Mouse (Mus musculus) MEL (cell line): ENCODE measurements around the gene Hoxc4. TPM values are rescaled to one million over a fixed set of nuclear protein-coding genes. Genes with fewer than 3 reads are reported as not detected.

ENCODE experiments used
- DNase-seq: peaks from one replicate; pipeline ENCODE4 v3.0.0; 2011; ENCODE audit warnings: low read depth, low spot score
- H3K27ac ChIP-seq: 2 replicates; pipeline ENCODE4 v1.5.1; 2012; ENCODE audit warnings: low read depth, mild to moderate bottlenecking, control low read depth, low read length, moderate library complexity; ENCODE audit not compliant: control insufficient read depth
- H3K27me3 ChIP-seq, 2 experiments: fragments of 150-350 bp in 1 of 2; sonication (generic) in 1 of 2; 2 replicates each; pipeline ENCODE4 v1.6.1; 2012; ENCODE audit warnings: low read length in 2 of 2, mild to moderate bottlenecking in 2 of 2, improper control_type of control experiment in 1 of 2, moderate library complexity in 1 of 2; ENCODE audit not compliant: insufficient read depth in 2 of 2, control insufficient read depth in 1 of 2
- H3K36me3 ChIP-seq, 2 experiments: 2 replicates each; pipeline ENCODE4 v1.6.1; 2012 to 2014; ENCODE audit warnings: low read length in 2 of 2, improper control_type of control experiment in 1 of 2, inconsistent platforms in 1 of 2, mild to moderate bottlenecking in 1 of 2; ENCODE audit not compliant: insufficient read depth in 2 of 2, control insufficient read depth in 1 of 2
- H3K4me1 ChIP-seq, 2 experiments: fragments of 150-350 bp in 1 of 2; sonication (generic) in 1 of 2; 2 replicates each; pipeline ENCODE4 v1.6.1; 2012; ENCODE audit warnings: low read length in 2 of 2, improper control_type of control experiment in 1 of 2, mild to moderate bottlenecking in 1 of 2; ENCODE audit not compliant: insufficient read depth in 2 of 2, control insufficient read depth in 1 of 2
- H3K4me3 ChIP-seq, 2 experiments: fragments of 150-350 bp in 1 of 2; sonication (generic) in 1 of 2; 2 replicates each; pipeline ENCODE4 v1.5.1; 2012; ENCODE audit warnings: low read depth in 2 of 2, low read length in 2 of 2, mild to moderate bottlenecking in 2 of 2, moderate library complexity in 2 of 2, control low read depth in 1 of 2, improper control_type of control experiment in 1 of 2; ENCODE audit not compliant: control insufficient read depth in 1 of 2, insufficient read depth in 1 of 2
- H3K79me2 ChIP-seq: 2 replicates; pipeline ENCODE4 v1.6.1; 2012; ENCODE audit warnings: mild to moderate bottlenecking, low read length, moderate library complexity; ENCODE audit not compliant: control insufficient read depth, poor library complexity, insufficient read depth
- H3K9ac ChIP-seq: 2 replicates; pipeline ENCODE4 v1.6.1; 2012; ENCODE audit warnings: low read depth, mild to moderate bottlenecking, control low read depth, low read length, moderate library complexity; ENCODE audit not compliant: control insufficient read depth, poor library complexity, severe bottlenecking
- H3K9me3 ChIP-seq: fragments of 150-350 bp; sonication (generic); replicated peaks from 2 replicates; pipeline ENCODE4 v1.6.1; 2012; ENCODE audit warnings: mild to moderate bottlenecking, low read length, improper control_type of control experiment, moderate library complexity; ENCODE audit not compliant: insufficient read depth
- BHLHE40 ChIP-seq: IDR thresholded peaks from 2 replicates; pipeline ENCODE4 v1.6.1; 2012; ENCODE audit warnings: low read depth, mild to moderate bottlenecking, inconsistent platforms, low read length, improper control_type of control experiment, borderline replicate concordance
- CHD1 ChIP-seq: IDR thresholded peaks from 2 replicates; pipeline ENCODE4 v1.6.1; 2012; ENCODE audit warnings: low read depth, mild to moderate bottlenecking, inconsistent platforms, low read length, improper control_type of control experiment
- CHD2 ChIP-seq: IDR thresholded peaks from 2 replicates; pipeline ENCODE4 v1.6.1; 2011; ENCODE audit warnings: low read length, improper control_type of control experiment
- CTCF ChIP-seq, 3 experiments: IDR thresholded peaks in 2 of 3; conservative IDR thresholded peaks in 1 of 3; 2 replicates each; pipeline ENCODE4 v1.5.1; 2011 to 2012; ENCODE audit warnings: low read length in 3 of 3, low read depth in 2 of 3, mild to moderate bottlenecking in 2 of 3, improper control_type of control experiment in 1 of 3, inconsistent platforms in 1 of 3, mixed read lengths in 1 of 3, moderate library complexity in 1 of 3; ENCODE audit not compliant: control insufficient read depth in 1 of 3, insufficient read depth in 1 of 3, poor library complexity in 1 of 3, severe bottlenecking in 1 of 3
- E2F4 ChIP-seq: IDR thresholded peaks from 2 replicates; pipeline ENCODE4 v1.6.1; 2011; ENCODE audit warnings: low read depth, low read length, improper control_type of control experiment, borderline replicate concordance
- ELF1 ChIP-seq: IDR thresholded peaks from 2 replicates; pipeline ENCODE4 v1.6.1; 2014; ENCODE audit warnings: low read depth, mild to moderate bottlenecking, inconsistent platforms, low read length, improper control_type of control experiment, moderate library complexity
- EP300 ChIP-seq, 2 experiments: IDR thresholded peaks; 2 replicates each; pipeline ENCODE4 v1.6.1; 2011; ENCODE audit warnings: improper control_type of control experiment in 2 of 2, low read length in 2 of 2, low read depth in 1 of 2, mild to moderate bottlenecking in 1 of 2
- ETS1 ChIP-seq: IDR thresholded peaks from 2 replicates; pipeline ENCODE4 v1.6.1; 2012; ENCODE audit warnings: low read depth, mild to moderate bottlenecking, inconsistent platforms, low read length, improper control_type of control experiment, moderate library complexity
- GABPA ChIP-seq: IDR thresholded peaks from 2 replicates; pipeline ENCODE4 v1.6.1; 2012; ENCODE audit warnings: low read depth, mild to moderate bottlenecking, inconsistent platforms, low read length, improper control_type of control experiment, moderate library complexity
- GATA1 ChIP-seq: IDR thresholded peaks from 2 replicates; pipeline ENCODE4 v1.6.1; 2011; ENCODE audit warnings: low read depth, low read length, improper control_type of control experiment
- JUND ChIP-seq: IDR thresholded peaks from 2 replicates; pipeline ENCODE4 v1.6.1; 2011; ENCODE audit warnings: low read depth, mild to moderate bottlenecking, improper control_type of control experiment, low read length
- KAT2A ChIP-seq: conservative IDR thresholded peaks from 2 replicates; pipeline ENCODE4 v1.6.1; 2012; ENCODE audit warnings: low read depth, low read length, improper control_type of control experiment, inconsistent platforms
- MAFK ChIP-seq: IDR thresholded peaks from 2 replicates; pipeline ENCODE4 v1.6.1; 2011; ENCODE audit warnings: low read depth, mild to moderate bottlenecking, low read length, improper control_type of control experiment, borderline replicate concordance
- MAZ ChIP-seq: IDR thresholded peaks from 2 replicates; pipeline ENCODE4 v1.6.1; 2012; ENCODE audit warnings: low read depth, mild to moderate bottlenecking, inconsistent platforms, low read length, improper control_type of control experiment
- MEF2A ChIP-seq: IDR thresholded peaks from 2 replicates; pipeline ENCODE4 v1.6.1; 2014; ENCODE audit warnings: low read depth, mild to moderate bottlenecking, inconsistent platforms, low read length, improper control_type of control experiment; ENCODE audit not compliant: poor library complexity, insufficient replicate concordance, severe bottlenecking; ENCODE audit errors: extremely low read depth
- MXI1 ChIP-seq: IDR thresholded peaks from 2 replicates; pipeline ENCODE4 v1.6.1; 2011; ENCODE audit warnings: mild to moderate bottlenecking, low read depth, low read length, improper control_type of control experiment
- MYB ChIP-seq: IDR thresholded peaks from 2 replicates; pipeline ENCODE4 v1.6.1; 2011; ENCODE audit warnings: mild to moderate bottlenecking, low read depth, low read length, improper control_type of control experiment
- MYC ChIP-seq: IDR thresholded peaks from 2 replicates; pipeline ENCODE4 v1.6.1; 2011; ENCODE audit warnings: low read depth, mild to moderate bottlenecking, low read length, improper control_type of control experiment, moderate library complexity
- NELFE ChIP-seq: IDR thresholded peaks from 2 replicates; pipeline ENCODE4 v1.6.1; 2011; ENCODE audit warnings: low read depth, low read length, improper control_type of control experiment
- NRF1 ChIP-seq: IDR thresholded peaks from 2 replicates; pipeline ENCODE4 v1.6.1; 2014; ENCODE audit warnings: low read depth, mild to moderate bottlenecking, inconsistent platforms, low read length, improper control_type of control experiment, moderate library complexity; ENCODE audit not compliant: poor library complexity, insufficient read depth, severe bottlenecking
- POLR2A ChIP-seq, 2 experiments: IDR thresholded peaks; 2 replicates each; pipeline ENCODE4 v1.6.1; 2011 to 2012; ENCODE audit warnings: low read length in 2 of 2, mild to moderate bottlenecking in 2 of 2, control low read depth in 1 of 2, improper control_type of control experiment in 1 of 2, low read depth in 1 of 2, moderate library complexity in 1 of 2; ENCODE audit not compliant: control insufficient read depth in 1 of 2, insufficient read depth in 1 of 2, poor library complexity in 1 of 2
- POLR2AphosphoS2 ChIP-seq: IDR thresholded peaks from 2 replicates; pipeline ENCODE4 v1.6.1; 2011; ENCODE audit warnings: low read length, improper control_type of control experiment
- POLR2AphosphoS5 ChIP-seq: IDR thresholded peaks from 2 replicates; pipeline ENCODE4 v1.6.1; 2012; ENCODE audit warnings: low read depth, borderline replicate concordance, mild to moderate bottlenecking, inconsistent platforms, low read length, moderate library complexity, mixed read lengths
- RAD21 ChIP-seq: IDR thresholded peaks from 2 replicates; pipeline ENCODE4 v1.6.1; 2011; ENCODE audit warnings: mild to moderate bottlenecking, low read depth, low read length, improper control_type of control experiment
- SIN3A ChIP-seq: IDR thresholded peaks from 2 replicates; pipeline ENCODE4 v1.6.1; 2012; ENCODE audit warnings: low read length, improper control_type of control experiment, inconsistent platforms
- TAL1 ChIP-seq: IDR thresholded peaks from 2 replicates; pipeline ENCODE4 v1.6.1; 2012; ENCODE audit warnings: mild to moderate bottlenecking, inconsistent platforms, low read length, moderate library complexity, mixed read lengths
- TBP ChIP-seq: IDR thresholded peaks from 2 replicates; pipeline ENCODE4 v1.8.0; 2011; ENCODE audit warnings: low read depth, low read length, improper control_type of control experiment
- TCF12 ChIP-seq: IDR thresholded peaks from 2 replicates; pipeline ENCODE4 v1.6.1; 2014; ENCODE audit warnings: low read depth, mild to moderate bottlenecking, inconsistent platforms, low read length, improper control_type of control experiment, moderate library complexity
- UBTF ChIP-seq: IDR thresholded peaks from 2 replicates; pipeline ENCODE4 v1.6.1; 2012; ENCODE audit warnings: low read depth, mild to moderate bottlenecking, inconsistent platforms, low read length, improper control_type of control experiment, moderate library complexity, borderline replicate concordance; ENCODE audit not compliant: insufficient read depth
- USF2 ChIP-seq, 2 experiments: IDR thresholded peaks; 2 replicates each; pipeline ENCODE4 v1.6.1; 2011 to 2012; ENCODE audit warnings: improper control_type of control experiment in 2 of 2, low read length in 2 of 2, borderline replicate concordance in 1 of 2, inconsistent platforms in 1 of 2, low read depth in 1 of 2, mild to moderate bottlenecking in 1 of 2; ENCODE audit not compliant: insufficient read depth in 1 of 2
- ZC3H11A ChIP-seq: IDR thresholded peaks from 2 replicates; pipeline ENCODE4 v1.6.1; 2012; ENCODE audit warnings: low read depth, mild to moderate bottlenecking, inconsistent platforms, low read length, improper control_type of control experiment
- ZKSCAN1 ChIP-seq: IDR thresholded peaks from 2 replicates; pipeline ENCODE4 v1.6.1; 2012; ENCODE audit warnings: low read depth, mild to moderate bottlenecking, inconsistent platforms, low read length, improper control_type of control experiment, moderate library complexity
- ZMIZ1 ChIP-seq: IDR thresholded peaks from 2 replicates; pipeline ENCODE4 v1.6.1; 2012; ENCODE audit warnings: low read depth, mild to moderate bottlenecking, inconsistent platforms, low read length, improper control_type of control experiment, moderate library complexity
- polyA plus RNA-seq, 2 experiments: library from polyadenylated mRNA; stranded (reverse) in 1 of 2; unstranded in 1 of 2; fragments of >175 nt in 1 of 2; fragments of >200 nt in 1 of 2; gene quantifications; 2 replicates each; pipeline versions ENCODE4 v1.2.1 to v1.2.4; 2012; ENCODE audit warnings: low replicate concordance in 2 of 2, low read depth in 1 of 2; ENCODE audit not compliant: insufficient read length in 2 of 2, insufficient read depth in 1 of 2, missing spikeins in 1 of 2
- total RNA-seq: library from RNA; depleted of rRNA; stranded (reverse); fragments of 300-350 nt; gene quantifications from 2 replicates; pipeline ENCODE4 v1.2.3, GENCODE M21; 2012

Hoxc4 gene
- total and polyA plus RNA-seq, 3 experiments = 2.6 to 9.4 TPM; not detected in 1

- TF ChIP-seq POLR2AphosphoS2 (peak; percentile 92), POLR2AphosphoS5 (no peak; the same call in 1 of the 2 replicates)
Observed at GRCm38 (mm10) chr15:102999183-102999831, 19.4 kb upstream of the Hoxc4 start (continued).

DNA sequence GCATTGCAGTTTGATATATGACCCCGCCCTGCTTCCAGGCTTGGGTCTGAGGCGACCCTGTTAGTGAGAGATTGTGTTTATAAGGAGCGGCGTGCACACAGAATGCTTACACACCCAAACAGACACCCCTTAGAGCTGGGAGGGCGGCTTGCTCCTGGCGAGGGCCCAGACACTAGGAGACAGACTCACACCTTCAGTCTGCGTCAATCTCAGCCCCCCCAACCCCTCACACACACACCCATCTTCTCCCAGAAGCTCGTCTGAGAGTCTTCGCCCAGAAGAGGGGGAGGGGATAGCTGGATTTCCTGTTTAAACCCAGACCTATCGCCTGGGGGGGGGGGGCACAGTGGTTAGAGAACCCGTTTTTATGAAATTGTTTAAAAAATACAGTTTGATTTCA lies 18.8 kb upstream of the Hoxc4 start:
- H3K4me1 ChIP-seq = peaks cover 15 to 34% of the 10 kb centered on the region in 2 experiments
- peak overlapping the region; percentile 99 for H3K27ac ChIP-seq
- peaks cover 26% of the 10 kb centered on the region for H3K79me2 ChIP-seq
- peak overlapping the region; percentile 98 for H3K9ac ChIP-seq
- peak overlapping the region; percentile 60 to 68 for H3K4me3 ChIP-seq
- H3K27me3 ChIP-seq = no peaks in the 10 kb centered on the region
- no peaks in the 10 kb centered on the region for H3K9me3 ChIP-seq
- peak; percentile 90 for DNase-seq
- peaks cover 0 to 31% of the 10 kb centered on the region in 2 experiments; a peak in 2 of 4 replicates for H3K36me3 ChIP-seq
- TF ChIP-seq MAFK (no peak), ZMIZ1 (0 out of 2 replicates have a peak, but pooled peaks have one; percentile 3), MEF2A (no peak), NELFE (no peak), SIN3A (0 out of 2 replicates have a peak, but pooled peaks have one; percentile 26), MAZ (peak; percentile 65), USF2 (IDR thresholded peaks at IDR 0.05; ENCODE audit: borderline replicate concordance in 1 of 2, insufficient read depth in 1 of 2, low read depth in 1 of 2, low read length in 2 of 2) (no peak), UBTF (no peak), BHLHE40 (no peak), TAL1 (peak; percentile 43; the same call in 1 of the 2 replicates), ETS1 (no peak; the same call in none of the 2 replicates), CHD1 (0 out of 2 replicates have a peak, but pooled peaks have one; percentile 17), MYB (no peak), JUND (no peak), ZC3H11A (no peak), CHD2 (peak; percentile 55; the same call in 1 of the 2 replicates), POLR2A (IDR thresholded peaks at IDR 0.05; ENCODE audit: control insufficient read depth in 1 of 2, insufficient read depth in 1 of 2, low read depth in 1 of 2, low read length in 2 of 2, poor library complexity in 1 of 2) (no peak), NRF1 (no peak), KAT2A (no peak), RAD21 (no peak), POLR2AphosphoS5 (no peak), E2F4 (no peak), TBP (0 out of 2 replicates have a peak, but pooled peaks have one; percentile 28), ZKSCAN1 (no peak), GABPA (no peak), EP300 (IDR thresholded peaks at IDR 0.05; ENCODE audit: low read depth in 1 of 2, low read length in 2 of 2) (peak in 1 of 2 experiments; percentile 18; a peak in 1 of 4 replicates), MXI1 (0 out of 2 replicates have a peak, but pooled peaks have one; percentile 3), CTCF (IDR thresholded peaks at IDR 0.05 in 2 of 3, conservative IDR thresholded peaks at IDR 0.05 in 1 of 3; ENCODE audit: control insufficient read depth in 1 of 3, insufficient read depth in 1 of 3, low read depth in 2 of 3, low read length in 3 of 3, poor library complexity in 1 of 3, severe bottlenecking in 1 of 3) (no peak), TCF12 (0 out of 2 replicates have a peak, but pooled peaks have one; percentile 19), MYC (no peak), ELF1 (no peak), GATA1 (no peak)
